Mouse (Mus musculus): ENCODE measurements at regions not wholly inside any gene's neighbourhood (a gene's known extent, or its start where the extent isn't known, plus 50 kb on each side); places are given as distances from the start of the nearest gene placed in this dataset.
A peak's percentile ranks its signal among the peaks of the same experiment; 100 is the strongest.

- TF ChIP-seq CTCF (conservative IDR thresholded peaks at IDR 0.05; ENCODE audit: insufficient read depth, insufficient read length, low read depth, low read length) (0 out of 2 replicates have a peak, but pooled peaks have one; percentile 10), POLR2A (IDR thresholded peaks at IDR 0.05; ENCODE audit: low read depth, low read length) (no peak)
Observed at GRCm38 (mm10) chr15:24724664-24725063, 688.9 kb downstream of the Basp1 start.
